Mouse (Mus musculus): ENCODE measurements around the gene Olfr64. TPM values are rescaled to one million over a fixed set of nuclear protein-coding genes. Genes with fewer than 3 reads are reported as not detected.

Gene Olfr64
- not detected in 2 replicates for polyA plus RNA-seq (2012; rRNA removed)

DNA sequence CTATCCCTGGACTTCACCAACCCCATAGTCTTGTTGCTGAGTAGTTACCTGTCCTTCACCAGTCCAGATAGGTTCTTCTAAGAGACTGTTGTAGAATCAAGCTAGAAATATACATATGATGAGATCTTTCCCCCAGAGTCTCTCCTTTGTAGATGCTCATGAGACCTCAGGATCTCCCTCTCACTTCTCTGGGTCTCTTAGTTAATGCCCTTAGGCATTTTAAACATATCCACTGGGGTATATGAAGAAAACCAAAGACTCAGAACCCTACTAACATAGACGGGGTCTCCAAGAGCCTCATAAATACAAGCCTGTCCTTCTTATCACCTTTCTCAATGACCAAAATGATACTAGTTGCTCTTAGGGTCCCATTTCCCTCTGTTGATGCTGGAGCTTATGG lies at the start of gene Olfr64:
Gene Olfr64 (minus strand): TSS at position 101 of the 400 bp plus-strand sequence.
- no peak for DNase-seq (ENCODE audit: low read depth)

DNA sequence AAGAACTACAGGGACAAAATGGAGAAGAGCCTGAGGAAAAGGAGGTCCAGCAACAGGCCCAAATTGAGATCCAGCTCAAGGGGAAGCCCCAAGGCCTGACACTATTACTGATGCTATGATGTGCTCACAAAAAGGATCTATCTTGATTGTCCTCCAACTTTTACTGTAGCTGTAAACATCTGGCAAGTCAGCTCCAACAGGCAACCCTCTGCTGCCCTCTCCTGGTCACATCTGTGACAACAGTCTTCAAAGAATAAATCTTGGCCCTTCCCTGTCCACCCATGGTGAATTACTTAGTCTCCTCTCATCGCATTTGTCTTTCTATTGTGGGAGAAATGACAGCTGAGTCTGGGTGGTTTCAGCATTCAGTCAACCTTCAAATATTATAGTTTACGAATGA lies 48.4 kb upstream of the Olfr64 start:
- no peak for DNase-seq (ENCODE audit: low read depth)

DNA sequence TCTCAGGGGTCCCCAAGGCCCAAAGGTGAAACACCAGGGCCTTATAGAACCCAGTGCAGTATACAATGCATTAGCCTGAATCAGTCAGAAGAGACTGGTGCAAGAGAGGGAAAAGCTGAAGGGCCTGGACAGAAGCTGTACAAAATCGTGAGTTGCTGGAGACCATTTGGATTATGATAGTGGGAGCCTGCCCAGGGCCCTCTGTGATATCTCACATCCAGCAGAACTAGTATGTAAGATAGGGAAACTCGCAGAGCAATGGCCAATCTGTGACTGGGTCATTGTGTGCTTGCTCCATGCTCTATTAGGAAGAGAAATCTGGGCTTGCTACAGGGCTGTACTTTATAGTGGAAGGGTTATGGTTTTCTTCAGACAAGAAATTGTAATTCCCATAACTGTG lies 40.0 kb upstream of the Olfr64 start, which contains the start of gene Olfr632:
Gene Olfr632 (plus strand): TSS at position 84 of the 400 bp plus-strand sequence.
- DNase-seq (ENCODE audit: low read depth) = no peak

DNA sequence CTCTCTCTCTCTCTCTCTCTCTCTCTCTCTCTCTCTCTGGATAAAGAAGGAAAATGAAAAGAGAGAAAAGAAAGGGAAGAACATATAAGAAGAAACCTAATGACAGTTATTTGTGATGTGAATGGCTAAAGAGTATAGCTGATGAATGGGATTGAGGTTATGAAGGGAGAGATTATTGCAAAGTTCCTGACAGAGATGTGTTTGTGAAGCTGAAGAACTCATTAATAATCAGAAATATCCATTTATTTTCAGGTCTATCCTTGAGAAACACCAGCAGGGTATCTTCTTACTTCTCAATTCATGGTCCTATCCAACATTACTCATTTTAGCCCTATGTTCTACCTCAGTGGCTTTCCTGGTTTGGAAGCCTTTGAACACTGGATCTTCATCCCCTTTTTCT lies 34.2 kb upstream of the Olfr64 start, which contains the start of gene Olfr631:
Gene Olfr631 (plus strand): TSS at position 301 of the 400 bp plus-strand sequence.
- no peak for DNase-seq (ENCODE audit: low read depth)

DNA sequence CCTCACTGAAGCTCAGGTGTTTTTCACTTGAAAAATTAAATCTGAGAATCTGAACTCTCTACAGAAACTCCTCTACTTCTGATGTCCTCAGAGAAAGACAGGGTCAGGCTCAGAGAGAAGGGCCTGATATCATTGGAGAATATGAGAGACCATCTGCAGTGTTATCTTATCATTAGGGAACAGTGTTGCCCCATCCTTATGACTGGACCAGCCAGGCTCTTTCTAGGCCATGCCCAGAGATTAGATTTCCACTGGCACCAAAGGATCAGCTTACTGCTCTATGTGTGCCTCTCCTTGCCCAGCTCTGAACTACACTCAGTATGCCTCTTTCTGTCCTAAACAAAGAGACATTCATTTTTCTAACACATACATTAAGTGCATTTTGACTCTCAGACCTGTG lies 21.1 kb upstream of the Olfr64 start:
- DNase-seq (ENCODE audit: low read depth) = no peak

DNA sequence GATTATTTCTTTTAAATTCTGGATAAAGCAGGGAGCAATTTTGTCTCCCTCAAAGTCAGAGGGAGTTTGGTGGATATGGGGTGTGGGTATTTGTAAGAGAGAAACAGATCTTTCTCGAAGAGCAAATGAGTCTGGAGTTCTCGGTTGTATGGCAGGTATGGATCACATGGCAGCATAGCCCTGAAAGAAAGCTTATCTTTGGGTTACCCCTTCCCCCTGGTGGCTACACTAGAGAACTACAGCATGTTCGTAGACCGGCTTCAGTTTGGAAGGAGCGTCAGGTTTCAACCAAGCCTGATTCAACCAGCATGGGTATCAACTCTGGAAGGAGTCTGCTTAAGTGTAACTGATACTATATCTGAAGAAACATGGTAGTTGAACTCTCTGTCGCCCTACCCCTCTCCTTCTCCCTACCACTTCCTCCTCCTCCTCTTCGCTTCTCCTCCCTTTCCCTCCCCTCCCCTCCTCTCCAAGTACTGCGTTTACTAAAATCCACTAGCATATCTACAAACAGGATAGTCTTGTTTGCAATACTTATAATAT lies 18.8 kb upstream of the Olfr64 start:
- DNase-seq (ENCODE audit: low read depth) = no peak

DNA sequence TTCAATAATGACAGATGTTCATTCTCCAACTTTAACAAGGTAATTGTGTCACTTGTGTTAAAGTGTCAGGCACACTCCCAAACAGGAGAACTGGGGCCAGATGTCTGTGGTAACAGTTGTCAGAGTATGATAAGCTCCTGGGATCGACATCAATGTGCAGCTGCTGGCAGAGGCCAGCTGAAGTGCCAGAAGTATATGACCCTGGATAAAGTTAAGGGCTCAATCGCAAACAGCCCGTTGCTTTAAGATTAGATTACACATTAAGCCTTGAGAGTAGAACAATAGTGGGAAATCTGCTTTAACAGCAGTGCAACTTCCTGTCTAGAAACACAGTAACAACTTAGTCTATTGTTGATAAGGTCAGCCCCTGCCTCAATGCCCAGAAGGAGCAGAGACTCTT lies 15.8 kb upstream of the Olfr64 start:
- DNase-seq (ENCODE audit: low read depth) = no peak

DNA sequence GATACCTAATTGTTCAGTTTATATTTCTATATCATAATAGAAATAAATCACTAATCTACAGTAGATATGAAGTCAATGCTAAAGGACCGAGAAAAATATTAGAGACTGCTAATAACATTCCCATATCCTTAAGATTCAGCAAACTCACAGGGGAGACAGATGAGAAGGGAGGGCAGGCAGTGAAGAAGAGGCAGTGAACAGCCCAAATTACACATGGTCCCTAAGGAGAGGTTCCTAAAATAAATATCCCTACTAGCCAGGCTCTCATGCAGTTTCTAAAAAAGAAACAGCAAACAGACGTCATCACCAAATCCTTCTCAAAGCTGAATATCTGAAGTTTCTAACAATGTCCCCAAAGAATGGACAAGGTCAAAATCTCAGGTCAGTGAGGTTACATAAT lies 8.9 kb upstream of the Olfr64 start, which contains the start of gene Olfr65:
Gene Olfr65 (plus strand): TSS at position 301 of the 400 bp plus-strand sequence.
- DNase-seq (ENCODE audit: low read depth) = no peak

DNA sequence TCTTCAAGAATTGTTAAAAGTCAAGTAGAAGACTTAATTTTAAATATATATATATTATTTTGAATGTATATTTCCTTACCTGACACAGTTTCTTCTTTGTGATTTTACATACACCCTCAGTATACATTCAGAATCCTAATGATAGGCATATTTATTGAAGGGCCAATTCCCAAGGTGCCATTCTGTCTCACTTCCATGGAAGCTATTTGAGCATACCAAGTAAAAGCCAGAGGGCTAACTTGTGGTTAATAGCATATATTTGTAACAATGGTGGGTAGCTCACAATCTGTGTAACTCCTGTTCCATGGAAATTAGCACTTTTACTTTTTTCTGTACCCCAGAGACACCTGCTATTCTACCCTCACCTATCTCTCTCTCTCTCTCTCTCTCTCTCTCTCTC lies 8.1 kb downstream of the Olfr64 start, which contains the start of gene Olfr66:
Gene Olfr66 (minus strand): TSS at position 101 of the 400 bp plus-strand sequence.
- DNase-seq (ENCODE audit: low read depth) = no peak

DNA sequence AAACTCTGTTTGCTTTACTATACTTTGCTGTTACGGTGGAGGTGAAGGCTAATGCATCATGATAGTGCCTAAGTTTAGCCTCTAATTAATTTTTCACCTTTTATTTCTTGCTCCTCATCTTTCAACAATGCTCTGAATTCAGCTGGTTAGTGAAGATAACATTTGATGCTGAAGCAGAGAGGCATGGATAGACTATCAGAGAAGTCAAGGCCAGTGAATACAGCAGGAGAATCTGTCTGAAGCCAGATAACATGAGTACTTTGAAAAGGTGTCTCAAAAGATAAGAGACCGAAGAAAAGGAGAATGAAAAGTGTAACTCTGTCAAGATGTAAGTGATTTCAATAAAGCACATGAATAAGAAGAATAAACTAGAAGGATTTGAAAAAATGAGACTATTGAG lies 17.2 kb downstream of the Olfr64 start:
- DNase-seq (ENCODE audit: low read depth) = no peak

DNA sequence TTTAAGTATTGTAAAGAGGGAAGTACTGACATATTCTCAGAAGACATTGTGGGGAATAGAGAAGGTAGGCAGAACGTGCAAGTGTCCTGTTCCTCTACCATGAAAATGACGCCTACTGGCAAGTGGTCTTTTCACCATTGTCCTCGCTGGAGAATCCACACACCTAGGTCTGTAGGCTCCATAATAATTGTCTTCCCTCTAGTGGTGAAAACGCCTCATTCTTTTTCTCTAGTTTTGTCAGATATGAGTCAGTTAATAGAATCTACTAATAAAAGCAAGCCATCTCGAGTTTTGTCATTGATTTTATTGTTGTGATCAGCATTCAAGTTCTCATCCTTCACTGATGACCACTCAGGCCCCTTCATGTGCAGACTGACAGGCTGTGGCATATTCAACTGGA lies 19.8 kb downstream of the Olfr64 start:
- DNase-seq (ENCODE audit: low read depth) = no peak

DNA sequence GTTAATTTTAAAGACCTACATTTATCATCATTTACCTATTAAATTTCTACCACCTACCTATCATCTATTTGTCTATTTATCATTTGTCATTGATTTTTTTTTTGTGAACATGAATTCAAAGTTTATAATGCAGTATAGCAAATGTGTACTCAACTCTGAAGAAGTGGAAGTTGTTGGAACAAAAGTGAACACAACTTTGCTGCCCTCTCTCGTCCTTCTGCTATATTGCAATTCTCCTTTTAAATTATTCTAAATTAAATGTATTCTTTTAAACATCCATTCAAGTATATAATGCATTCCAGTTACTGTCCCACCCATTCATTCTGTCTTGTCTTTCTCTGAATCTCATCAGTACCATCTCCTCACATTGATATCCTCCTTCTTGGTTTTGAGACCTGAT lies 21.2 kb downstream of the Olfr64 start:
- DNase-seq (ENCODE audit: low read depth) = no peak

DNA sequence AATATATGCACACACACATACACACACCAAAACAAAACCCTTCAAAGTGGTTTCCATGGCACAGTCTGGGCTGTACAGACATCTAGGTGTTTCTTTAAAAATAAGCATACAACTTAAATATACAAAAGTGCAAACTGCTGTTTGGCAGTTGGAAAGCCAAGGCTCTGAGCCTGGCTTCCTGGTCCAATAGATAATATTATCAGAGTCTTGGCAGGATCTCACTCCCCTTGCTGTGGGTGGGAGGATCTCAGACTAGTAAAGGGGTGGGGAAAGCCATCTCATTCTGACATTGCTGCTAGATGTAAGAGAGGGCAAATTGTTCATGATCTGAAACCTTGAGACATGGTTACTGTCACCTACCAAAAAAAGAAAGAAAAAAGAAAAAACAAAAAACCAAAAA lies 23.6 kb downstream of the Olfr64 start:
- no peak for DNase-seq (ENCODE audit: low read depth)

DNA sequence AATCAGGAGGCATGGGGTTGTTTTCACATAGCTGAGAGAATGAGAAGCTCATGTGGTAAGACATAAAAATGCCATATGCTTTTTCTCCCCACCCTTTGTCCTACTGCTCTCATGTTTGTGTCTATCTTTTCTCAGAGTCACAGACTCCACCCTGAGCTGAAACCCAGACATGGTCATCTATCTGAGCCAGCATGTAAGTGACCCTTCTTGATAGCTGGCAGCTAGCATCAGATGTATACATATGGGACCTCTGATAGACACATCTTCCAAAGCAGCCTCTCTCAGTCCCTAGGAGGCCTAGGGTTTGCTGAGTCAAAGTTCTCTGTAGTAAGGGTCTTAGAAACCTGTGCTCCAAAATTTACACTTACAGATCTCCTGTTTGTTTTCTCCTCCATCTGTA lies 28.6 kb downstream of the Olfr64 start:
- DNase-seq (ENCODE audit: low read depth) = no peak

DNA sequence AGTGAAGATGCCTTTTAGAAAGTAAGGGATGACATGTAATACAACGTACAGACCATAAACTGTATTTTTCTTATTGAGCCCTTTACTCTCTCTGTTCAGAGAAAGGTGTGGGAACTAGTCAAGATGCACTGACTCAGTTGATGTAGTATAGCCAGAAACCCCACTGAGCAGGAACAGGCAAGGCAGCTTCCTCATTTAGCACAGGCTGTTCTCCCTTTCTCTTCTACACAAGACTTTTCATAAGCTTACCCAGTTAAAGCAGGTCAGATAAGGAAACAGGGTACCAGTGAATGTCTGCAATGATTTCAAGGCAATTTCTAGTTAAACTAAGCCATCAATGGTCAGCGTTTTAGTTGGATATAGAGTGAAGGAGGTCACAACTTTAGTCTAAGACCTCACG lies 32.8 kb downstream of the Olfr64 start:
- DNase-seq (ENCODE audit: low read depth) = no peak

DNA sequence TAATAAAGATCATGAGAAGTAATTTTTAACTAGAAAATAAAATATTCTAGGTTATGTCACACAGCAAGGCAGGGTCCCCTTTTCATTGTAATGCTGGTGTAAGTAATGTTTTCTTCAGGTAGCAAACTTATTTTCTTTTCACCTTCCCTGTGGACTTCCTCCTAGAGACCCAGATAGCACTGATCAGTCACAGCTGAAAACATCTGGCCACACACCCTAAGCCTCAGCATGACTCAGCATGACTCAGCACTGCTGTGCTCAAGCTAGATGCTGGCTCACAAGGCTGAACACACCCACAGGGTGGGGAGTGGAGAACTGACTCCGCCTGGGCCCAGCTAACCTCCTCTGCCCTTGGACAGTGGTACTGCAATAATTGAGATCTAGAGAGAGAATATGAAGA lies 33.4 kb downstream of the Olfr64 start:
- no peak for DNase-seq (ENCODE audit: low read depth)

DNA sequence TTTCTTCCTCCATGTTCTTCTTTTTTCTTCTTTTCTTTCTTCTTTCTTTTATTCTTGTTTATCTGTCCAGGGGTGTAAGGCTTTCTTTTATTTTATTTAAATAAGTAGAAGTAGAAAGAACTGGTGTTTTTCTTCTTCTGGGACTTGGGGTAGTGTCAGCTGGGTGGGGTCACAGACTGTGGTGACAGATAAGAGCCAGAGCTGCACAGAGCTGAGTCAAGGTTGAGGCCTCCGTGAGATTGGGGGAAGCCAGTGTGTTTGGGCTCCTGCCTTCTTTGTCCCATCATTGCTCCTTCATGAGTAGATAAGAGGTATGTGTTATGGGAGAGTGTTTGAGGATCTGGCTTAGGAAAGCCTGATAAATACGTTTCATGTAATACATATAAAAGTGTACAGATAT lies 35.2 kb downstream of the Olfr64 start:
- no peak for DNase-seq (ENCODE audit: low read depth)

DNA sequence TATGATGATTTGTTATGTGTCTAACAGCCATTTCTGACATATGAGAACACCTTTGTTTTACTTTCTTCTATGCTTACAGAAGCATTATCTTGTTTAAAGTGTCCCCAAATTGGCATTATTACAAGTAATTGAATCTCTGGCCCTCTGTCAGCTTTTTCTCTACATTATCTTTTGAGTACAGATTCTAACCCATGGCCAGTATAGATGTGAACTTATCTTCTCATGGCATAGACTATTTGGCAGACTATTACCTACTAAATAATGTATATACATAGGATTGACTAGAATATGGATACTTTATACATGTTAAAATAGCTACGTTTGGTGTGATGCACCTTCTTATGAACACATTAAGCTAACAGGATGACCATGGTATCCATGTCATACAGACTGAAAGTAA lies 39.6 kb downstream of the Olfr64 start:
- no peak for DNase-seq (ENCODE audit: low read depth)

DNA sequence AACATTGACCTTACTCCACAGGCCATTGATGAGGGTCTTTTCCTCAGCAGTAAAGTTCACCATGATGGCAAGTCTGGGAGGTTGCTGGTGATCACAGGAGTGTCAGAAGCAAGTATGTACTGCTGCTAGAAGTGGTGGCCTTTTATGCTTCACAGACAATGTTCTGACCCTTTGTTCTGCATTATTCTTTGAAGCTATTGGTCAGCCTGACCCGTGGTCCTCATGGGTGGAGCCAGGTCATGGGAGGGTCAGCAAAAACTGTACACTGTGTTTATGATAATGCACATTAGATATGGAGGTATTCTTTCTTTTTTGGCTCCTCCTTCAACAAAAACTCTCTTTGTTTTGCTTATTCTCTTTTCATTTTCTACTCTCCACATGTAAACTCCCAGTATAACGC lies 41.2 kb downstream of the Olfr64 start, which contains the start of gene Hbb-y:
Gene Hbb-y (minus strand): TSS at position 127 of the 400 bp plus-strand sequence.
- no peak for DNase-seq (ENCODE audit: low read depth)

DNA sequence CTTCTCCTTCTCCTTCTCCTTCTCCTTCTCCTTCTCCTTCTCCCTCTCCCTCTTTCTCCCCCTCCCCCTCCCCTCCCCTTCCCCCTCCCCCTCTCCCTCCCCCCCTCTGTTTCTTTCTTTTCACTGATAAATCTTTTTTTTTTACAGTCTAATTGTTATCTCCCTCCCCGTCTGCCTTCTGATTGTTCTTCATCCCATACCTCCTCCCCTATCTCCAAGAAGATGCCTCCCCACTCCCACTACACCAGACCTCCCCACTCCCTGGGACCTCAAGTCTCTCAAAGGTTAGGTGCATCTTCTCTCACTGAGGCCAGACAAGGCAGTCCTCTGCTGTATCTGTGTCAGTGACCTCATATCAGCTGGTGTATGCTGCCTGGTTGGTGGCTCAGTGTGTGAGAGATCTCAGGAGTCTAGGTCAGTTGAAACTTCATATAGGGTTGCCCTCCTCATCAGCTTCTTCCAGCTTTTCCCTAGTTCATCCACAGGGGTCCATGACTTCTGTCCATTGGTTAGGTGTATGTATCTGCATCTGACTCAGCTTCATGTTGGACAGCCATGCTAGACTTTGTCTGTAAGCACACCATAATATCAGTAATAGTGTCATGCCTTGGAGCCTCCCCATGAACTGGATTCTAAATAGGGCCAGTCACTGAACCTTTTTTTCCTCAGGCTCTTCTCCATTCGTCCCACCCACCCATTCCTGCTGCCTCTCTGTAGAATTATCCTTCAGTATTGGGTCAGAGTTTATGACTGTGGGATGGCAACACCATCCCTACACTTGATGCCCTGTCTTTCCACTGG lies 49.6 kb downstream of the Olfr64 start:
- no peak for DNase-seq (ENCODE audit: low read depth)

DNA sequence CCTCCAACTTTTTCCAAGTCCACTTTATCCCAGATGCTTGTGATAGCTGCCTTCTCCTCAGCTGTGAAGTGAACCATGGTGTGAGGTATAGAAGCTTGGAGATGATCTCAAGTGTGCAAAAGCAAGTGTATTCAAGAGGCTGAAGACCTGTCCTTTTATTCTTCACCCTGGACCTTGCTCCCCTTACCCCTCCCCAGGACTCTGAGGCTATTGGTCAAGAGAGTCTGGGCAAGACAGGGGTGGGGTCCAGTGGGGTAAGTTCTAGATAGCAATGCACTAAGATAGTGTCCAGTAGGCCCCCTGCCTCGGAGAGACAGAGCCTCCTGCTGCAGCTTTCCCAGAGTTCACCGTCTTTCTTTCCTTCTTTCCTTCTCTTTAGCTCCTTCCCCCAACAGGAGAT lies 51.3 kb downstream of the Olfr64 start, which contains the start of gene Hbb-bh1:
Gene Hbb-bh1 (minus strand): TSS at position 131 of the 400 bp plus-strand sequence.
- DNase-seq (ENCODE audit: low read depth) = no peak

DNA sequence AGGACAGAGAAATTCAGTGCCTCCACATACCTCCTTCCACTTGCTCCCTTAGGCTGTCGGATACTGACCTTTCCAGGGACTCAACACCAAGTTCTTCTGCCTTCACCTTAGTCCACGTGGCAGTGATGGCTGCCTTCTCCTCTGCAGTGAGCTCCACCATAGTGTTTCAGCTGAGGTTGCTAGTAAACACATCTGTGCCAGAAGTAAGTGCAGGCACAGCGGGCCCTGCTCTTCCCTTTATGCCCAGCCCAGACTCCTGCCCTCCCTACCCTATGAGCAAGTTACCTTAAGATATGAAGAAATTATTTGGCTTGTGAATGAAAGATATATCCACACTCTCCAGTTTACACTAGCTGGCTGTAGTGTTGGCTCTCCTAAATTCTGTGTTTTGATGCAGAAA lies 54.0 kb downstream of the Olfr64 start, which contains the start of gene Hbb-bh2:
Gene Hbb-bh2 (minus strand): TSS at position 253 of the 400 bp plus-strand sequence.
- DNase-seq (ENCODE audit: low read depth) = no peak
